Mouse (Mus musculus) liver, embryonic 14.5 days (tissue): ENCODE results near the gene Taf1c.

Experiments
- CTCF ChIP-seq: IDR thresholded peaks from 2 replicates; pipeline ENCODE4 v1.5.1; 2016; ENCODE audit warnings: antibody characterized with exemption, low read depth, control low read depth
- EP300 ChIP-seq: IDR thresholded peaks from 2 replicates; pipeline ENCODE4 v1.6.1; 2016; ENCODE audit warnings: antibody characterized with exemption, low read depth

DNA sequence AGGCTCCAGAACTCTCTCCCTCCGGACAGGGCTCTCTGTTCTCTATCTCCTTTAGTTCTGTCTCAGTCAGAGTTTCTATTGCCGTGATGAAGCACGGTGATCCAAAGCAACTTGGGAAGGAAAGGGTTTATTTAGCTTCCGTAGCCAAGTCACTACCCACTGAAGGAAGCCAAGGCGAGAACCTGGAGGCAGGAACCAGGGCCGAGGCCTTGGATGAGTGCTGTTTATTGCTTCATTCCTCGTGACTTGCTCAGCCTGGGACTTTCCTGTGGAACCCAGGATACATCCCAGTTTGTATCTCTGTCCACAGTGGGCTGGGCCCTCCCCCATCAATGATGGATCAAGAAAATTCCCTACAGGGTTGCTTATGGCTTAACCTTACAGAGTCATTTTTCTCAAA lies 31.7 kb upstream of the Taf1c start:
- TF ChIP-seq EP300 = no peak
- no peak for TF ChIP-seq CTCF
